Mouse (Mus musculus): ENCODE measurements around the gene Cog1. TPM values are rescaled to one million over a fixed set of nuclear protein-coding genes. Genes with fewer than 3 reads are reported as not detected.

Cog1 gene
- total RNA-seq (2021), result 10 to 100 TPM; 50.7 to 58.3 TPM
- long read RNA-seq, transcript Cog1-201 (14 exons, 3,935 nt), result major isoform, 83 of 165 reads
- long read RNA-seq, partial matches to known transcripts, result 20 of 165 reads
- long read RNA-seq, other reads (novel, unspliced or antisense), result 62 of 165 reads

- DNase-seq (ENCODE audit: low spot score in 2 of 2), result no peak
Measured at GRCm38 (mm10) chr11:113648690-113649352, at the start of gene Cog1. TSS of gene Cog1 (plus strand) at chr11:113649169.

DNA sequence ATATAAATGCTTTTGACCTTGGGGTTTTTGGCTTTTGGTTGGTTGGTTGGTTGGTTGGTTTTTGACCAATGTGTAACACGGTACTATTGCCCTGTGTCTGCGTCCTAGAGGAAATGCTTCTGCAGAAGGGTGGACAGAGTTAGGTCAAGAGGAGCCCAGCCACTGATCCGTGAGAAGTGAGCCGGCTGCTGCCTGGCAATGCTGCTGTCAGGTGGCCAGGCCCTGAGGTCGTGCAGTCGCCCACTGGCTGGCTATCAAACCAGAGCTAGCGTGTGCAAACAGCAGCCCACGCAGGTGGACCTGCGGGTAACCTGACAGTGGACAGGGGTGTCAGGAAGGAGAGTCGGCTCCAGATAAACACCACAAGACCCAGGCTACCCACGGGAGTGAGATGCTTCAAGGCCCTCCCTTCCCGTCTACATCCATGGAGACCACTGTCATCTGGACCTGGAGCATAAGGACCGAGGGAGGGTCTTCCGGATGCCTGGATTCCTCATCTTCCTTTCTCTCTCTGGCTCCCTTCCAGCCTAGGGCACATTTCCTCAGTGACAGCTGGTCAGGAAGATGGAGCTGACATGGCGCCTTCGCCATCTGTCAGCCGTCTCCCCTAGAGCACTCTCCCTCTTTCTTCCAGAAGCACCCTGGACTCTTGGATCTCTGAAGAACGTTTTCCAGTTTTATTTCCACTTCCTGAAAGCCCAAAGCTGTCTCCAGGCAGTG, 48.3 kb upstream of the Cog1 start:
- no peak for DNase-seq (ENCODE audit: low spot score in 2 of 2)

DNA sequence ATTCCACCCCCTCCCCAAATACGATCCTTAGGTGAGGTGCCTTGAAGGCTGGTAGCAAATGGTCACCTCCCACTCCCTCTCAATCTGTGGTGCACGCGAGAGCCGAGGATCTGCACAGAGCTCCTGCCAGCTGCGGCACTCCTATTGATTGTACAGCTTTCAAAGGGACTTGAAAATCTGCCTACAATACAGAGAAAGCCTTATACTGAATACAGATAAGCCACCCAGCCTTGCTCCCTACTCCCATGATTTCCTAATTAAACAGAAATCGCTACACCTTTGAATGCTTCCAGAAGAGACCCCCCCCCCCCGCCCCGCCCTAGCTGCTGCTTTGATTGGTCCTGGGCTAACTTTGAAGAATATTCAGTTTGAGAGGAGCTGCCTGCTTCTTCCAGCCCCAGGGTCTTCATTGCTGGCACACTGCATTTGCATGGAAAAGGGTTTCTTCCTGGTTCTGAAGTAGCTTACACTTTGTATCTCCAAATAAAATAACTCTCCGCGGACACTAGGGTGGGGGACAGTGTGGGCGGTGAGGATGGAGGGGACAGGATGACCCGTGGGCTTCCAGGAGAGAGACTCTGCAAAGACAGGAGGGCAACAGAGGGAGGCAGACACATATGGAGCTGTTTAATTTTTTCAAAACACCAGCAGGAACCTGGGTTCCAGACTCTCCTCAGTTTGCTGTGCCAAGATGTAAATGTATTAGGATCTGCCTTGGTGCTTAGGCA, 47.2 kb upstream of the Cog1 start:
- no peak for DNase-seq (ENCODE audit: low spot score in 2 of 2)

GRCm38 (mm10) chr11:113607556-113607955, 41.4 kb upstream of the Cog1 start:
- no peak for DNase-seq (ENCODE audit: low spot score in 2 of 2)

GRCm38 (mm10) chr11:113609581-113609980, 39.4 kb upstream of the Cog1 start:
- DNase-seq (ENCODE audit: low spot score in 2 of 2), result no peak

DNA sequence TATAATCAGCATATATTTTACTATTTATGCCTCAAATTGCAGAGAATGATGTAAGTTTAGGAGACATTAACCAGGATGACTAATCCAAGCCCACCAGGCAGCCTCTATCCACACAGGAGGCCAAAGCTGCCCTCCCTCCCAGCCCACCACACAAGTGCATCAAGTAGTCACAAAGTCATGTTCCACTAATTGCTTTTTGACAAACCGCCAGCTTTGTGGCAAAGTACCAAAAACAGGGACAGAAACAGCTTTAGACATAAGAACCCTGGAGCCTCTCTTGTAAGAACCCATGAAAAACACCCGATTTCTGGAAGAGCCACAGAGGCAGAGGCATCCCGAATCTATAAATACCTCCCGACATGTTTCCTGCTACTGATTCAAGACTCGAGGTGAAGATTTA, 38.7 kb upstream of the Cog1 start:
- DNase-seq (ENCODE audit: low spot score in 2 of 2), result no peak

DNA sequence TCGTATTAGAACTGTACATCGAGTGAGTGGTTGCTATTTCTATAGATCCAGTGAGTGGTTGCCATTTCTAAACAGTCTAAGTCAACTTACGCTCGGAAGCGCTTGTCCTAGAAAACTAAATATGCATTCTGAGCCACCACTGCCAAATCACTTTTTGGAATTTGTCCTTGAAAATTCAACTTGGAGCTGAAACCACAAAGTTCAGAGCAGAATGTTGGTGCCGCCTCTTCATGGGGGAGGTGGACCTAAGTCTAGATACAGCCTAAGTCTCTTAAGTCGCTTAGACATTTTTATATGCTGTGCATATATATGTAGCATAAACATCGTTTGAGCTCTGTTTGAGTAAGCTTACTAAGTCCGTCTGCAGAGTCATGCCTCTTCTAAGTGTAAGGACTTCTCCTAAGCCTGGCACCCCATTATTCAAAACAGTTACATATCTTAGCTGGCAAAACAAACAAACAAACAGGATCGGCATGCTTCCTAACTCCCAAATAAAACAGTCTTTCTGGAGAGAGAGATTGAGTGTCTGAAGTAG, 37.8 kb upstream of the Cog1 start:
- DNase-seq (ENCODE audit: low spot score in 2 of 2), result no peak

GRCm38 (mm10) chr11:113611664-113612611, 37.0 kb upstream of the Cog1 start:
- peak; percentile 49 to 72 for DNase-seq (ENCODE audit: low spot score in 2 of 2)

DNA sequence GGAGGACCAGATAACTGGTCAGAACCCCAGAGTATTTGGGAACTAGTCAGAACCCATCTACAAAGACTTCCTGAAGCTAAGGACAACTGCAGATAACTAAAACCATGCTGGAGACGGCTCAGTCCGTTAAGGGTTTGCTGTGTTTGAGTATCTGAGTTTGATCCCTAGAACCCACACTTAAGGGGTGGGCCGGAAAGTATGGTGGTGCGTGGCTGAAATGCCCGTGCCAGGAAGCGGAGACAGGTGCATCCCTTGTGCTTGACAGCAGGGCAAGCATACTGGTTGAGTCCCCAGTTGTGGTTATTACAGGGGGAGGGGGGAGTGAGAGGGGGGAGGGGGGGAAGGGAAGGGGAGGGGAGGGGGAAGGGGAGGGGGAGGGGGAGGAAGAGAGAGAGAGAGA, 34.5 kb upstream of the Cog1 start:
- DNase-seq (ENCODE audit: low spot score in 2 of 2), result no peak

GRCm38 (mm10) chr11:113617132-113617911, 31.6 kb upstream of the Cog1 start:
- DNase-seq (ENCODE audit: low spot score in 2 of 2), result peak in 1 of 2 experiments; percentile 81

DNA sequence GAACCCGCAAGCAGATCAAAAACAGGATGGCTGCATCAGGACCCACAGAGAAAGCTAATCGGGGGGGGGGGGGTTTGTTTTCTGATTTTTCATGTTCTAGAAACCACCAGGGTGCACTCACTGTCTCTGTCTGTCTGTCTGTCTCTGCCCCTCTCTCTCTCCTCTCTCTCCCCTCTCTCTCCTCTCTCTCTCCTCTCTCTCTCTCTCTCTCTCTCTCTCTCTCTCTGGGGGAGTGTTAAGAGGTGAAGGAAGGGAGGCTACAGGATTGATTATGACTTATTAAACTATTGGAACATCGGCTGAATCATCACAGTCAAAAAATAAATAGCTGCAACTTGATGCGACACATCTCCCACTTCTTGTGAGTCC, 30.7 kb upstream of the Cog1 start:
- DNase-seq (ENCODE audit: low spot score in 2 of 2), result no peak

DNA sequence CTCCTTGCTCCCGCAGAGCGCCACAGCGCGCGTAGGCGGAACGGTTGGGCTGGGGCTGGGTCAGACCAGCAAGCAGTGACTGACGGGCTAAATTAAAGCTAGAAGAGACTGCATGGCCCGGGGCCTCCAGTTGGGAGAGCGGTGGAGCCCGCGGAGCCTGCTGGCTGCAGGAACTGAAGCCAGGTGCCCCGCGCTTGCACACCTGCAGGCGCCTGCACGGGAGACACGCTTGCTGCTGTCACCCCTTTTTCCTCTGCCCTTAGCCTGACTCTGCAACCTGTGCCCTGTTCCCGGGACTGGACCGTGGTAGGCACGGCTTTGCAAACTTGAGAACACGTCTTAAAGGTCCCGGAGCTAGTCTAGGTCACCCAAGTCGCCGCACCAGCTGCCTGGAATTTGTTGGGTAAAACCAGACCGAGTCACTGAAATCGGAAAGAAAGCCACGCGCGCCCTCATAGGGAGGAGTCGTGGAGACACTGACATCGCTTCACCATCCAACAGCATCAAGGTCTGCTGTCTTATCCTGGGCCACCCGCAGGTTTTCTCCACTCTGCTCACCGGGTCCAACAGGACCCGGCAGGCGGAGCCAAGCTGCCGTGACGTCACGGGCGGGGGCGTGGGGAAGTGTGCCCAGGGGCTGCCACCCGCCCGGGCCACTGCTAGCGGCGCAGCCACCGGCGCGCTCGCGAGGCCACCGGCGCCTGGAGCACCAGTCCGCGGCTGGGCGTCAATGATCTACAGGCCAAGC, 30.1 kb upstream of the Cog1 start, which contains the start of gene Sstr2:
TSS of gene Sstr2 (plus strand) at position 671 of the 748 bp plus-strand sequence.
- DNase-seq (ENCODE audit: low spot score in 2 of 2), result peak; percentile 74 to 85

DNA sequence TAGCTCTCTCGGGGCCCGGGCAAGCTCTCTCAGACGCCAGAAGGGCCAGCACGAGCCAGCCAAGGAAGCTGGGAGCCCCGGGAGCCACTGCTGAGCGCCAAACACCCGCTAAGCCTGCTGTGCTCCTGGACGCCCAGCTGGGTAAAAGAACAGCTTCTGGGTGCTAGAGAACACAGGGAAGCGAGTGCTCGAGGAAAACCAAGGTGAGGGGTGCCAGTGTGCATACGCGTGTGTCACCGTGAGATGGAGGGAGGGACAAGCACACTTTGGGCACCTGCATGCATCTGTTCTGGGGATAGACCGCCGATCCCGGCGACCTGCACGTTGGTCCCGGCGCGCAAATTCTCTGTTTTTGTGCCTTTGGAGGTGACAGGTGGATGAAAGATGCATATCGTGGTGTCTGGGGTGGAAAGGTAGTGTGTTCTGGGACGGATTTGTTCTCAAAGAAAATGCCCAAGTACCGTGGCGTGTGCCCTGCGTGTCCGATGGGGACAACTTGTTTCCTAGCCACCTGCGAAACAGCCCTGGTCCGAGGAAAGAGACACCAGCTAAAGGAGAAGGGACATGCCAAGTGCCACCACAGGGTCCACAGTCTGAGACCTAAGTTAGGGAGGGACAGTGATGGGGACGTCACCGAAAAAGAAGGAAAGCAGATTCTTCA, 29.4 kb upstream of the Cog1 start:
- no peak for DNase-seq (ENCODE audit: low spot score in 2 of 2)

DNA sequence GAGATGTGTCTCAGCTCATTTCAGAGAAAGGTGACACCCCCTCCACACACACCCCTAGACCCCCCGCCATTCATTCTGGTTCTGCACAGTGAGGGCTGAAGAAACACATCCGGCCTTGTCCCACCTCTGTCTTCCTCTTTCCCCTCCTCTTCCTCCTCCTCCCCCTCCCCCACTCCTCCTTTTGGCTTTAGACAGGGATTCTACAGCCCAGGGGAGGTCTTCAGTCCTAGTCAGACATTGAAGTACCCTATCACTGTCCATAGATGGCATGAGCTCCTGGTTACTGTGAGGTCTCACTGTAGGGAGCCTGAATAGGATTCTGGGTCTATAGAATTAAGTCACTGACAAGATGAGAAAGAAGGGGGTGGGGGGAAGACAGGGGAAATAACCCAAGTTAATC, 28.0 kb upstream of the Cog1 start:
- DNase-seq (ENCODE audit: low spot score in 2 of 2), result no peak

GRCm38 (mm10) chr11:113622028-113622427, 26.9 kb upstream of the Cog1 start:
- no peak for DNase-seq (ENCODE audit: low spot score in 2 of 2)

GRCm38 (mm10) chr11:113625437-113625836, 23.5 kb upstream of the Cog1 start:
- no peak for DNase-seq (ENCODE audit: low spot score in 2 of 2)

DNA sequence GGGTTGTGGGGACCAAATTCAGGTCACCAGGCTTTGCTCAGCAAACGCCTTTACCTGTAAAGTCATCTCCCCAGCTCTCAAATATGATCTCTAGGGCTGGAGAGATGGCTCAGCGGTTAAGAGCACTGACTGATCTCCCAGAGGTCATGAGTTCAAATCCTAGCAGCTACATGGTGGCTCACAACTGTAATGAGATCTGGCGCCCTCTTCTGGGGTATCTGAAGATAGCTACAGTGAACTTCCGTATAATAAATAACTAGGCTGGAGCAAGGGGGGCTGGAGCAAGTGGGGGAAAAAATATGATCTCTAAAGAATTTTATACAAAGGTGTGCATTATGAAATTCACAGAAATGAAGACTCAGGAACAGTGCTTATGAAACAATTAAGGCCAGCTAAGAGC, 21.2 kb upstream of the Cog1 start:
- no peak for DNase-seq (ENCODE audit: low spot score in 2 of 2)

- no peak for DNase-seq (ENCODE audit: low spot score in 2 of 2)
Measured at GRCm38 (mm10) chr11:113630642-113631041, 18.3 kb upstream of the Cog1 start.

All from layer of hippocampus, adult 18-20 months (tissue).